Mouse (Mus musculus) liver, adult 2 months (tissue): ENCODE data around the gene Zbtb32. TPM values are rescaled to one million over a fixed set of nuclear protein-coding genes. Genes with fewer than 3 reads are reported as not detected.
A peak's percentile ranks its signal among the peaks of the same experiment; 100 is the strongest.

ENCODE experiments used
- DNase-seq: peaks from one replicate; pipeline ENCODE4 v3.0.0-alpha.2; 2011; ENCODE audit warnings: low read depth, low spot score; ENCODE audit errors: extremely low read depth
- H3K27ac ChIP-seq: fragments of 200-500 bp; replicated peaks from 2 replicates; pipeline ENCODE4 v1.5.1; 2012; ENCODE audit warnings: low read depth, mild to moderate bottlenecking, control low read depth, inconsistent platforms, low read length; ENCODE audit not compliant: insufficient read depth
- H3K27me3 ChIP-seq: fragments of 200-500 bp; 2 replicates; pipeline ENCODE4 v1.6.1; 2012; ENCODE audit warnings: mild to moderate bottlenecking, moderate library complexity, low read length, inconsistent platforms; ENCODE audit not compliant: control insufficient read depth, insufficient read depth
- H3K36me3 ChIP-seq: fragments of 200-500 bp; 2 replicates; pipeline ENCODE4 v1.6.1; 2012; ENCODE audit warnings: low read length, inconsistent platforms; ENCODE audit not compliant: control insufficient read depth, insufficient read depth
- H3K4me1 ChIP-seq: fragments of 200-500 bp; 2 replicates; pipeline ENCODE4 v1.6.1; 2011; ENCODE audit warnings: low read length; ENCODE audit not compliant: control insufficient read depth, insufficient read depth
- H3K4me3 ChIP-seq: fragments of 200-500 bp; 2 replicates; pipeline ENCODE4 v1.5.1; 2011; ENCODE audit warnings: low read depth, mild to moderate bottlenecking, control low read depth, low read length, moderate library complexity; ENCODE audit not compliant: insufficient read depth
- H3K79me2 ChIP-seq: fragments of 200-500 bp; 2 replicates; pipeline ENCODE4 v1.6.1; 2012; ENCODE audit warnings: inconsistent platforms, mild to moderate bottlenecking, low read length, moderate library complexity; ENCODE audit not compliant: control insufficient read depth, insufficient read depth
- H3K9ac ChIP-seq: fragments of 200-500 bp; 2 replicates; pipeline ENCODE4 v1.6.1; 2012; ENCODE audit warnings: low read depth, mild to moderate bottlenecking, control low read depth, inconsistent platforms, low read length
- CTCF ChIP-seq: fragments of 200-500 bp; IDR thresholded peaks from 2 replicates; pipeline ENCODE4 v1.5.1; 2011; ENCODE audit warnings: low read depth, low read length, control low read depth
- POLR2A ChIP-seq: fragments of 200-500 bp; IDR thresholded peaks from 2 replicates; pipeline ENCODE4 v1.6.1; 2011; ENCODE audit warnings: low read length, control low read depth; ENCODE audit not compliant: insufficient read depth; ENCODE audit errors: extremely low read depth
- WGBS: fragments of 180-500 bp; shearing (Covaris S2); methylation state at CpG from one replicate; pipeline ENCODE4 v1.1.7; 2018; 5-methylcytosine and 5-hydroxymethylcytosine counted together
- polyA plus RNA-seq: library from polyadenylated mRNA; depleted of rRNA; stranded (reverse); fragments of >200 nt; gene quantifications from 2 replicates; pipeline ENCODE4 v1.2.3, GENCODE M21; 2012
- total RNA-seq: library from RNA; depleted of rRNA; stranded (reverse); fragments of >200 nt; gene quantifications from 2 replicates; pipeline ENCODE4 v1.2.3, GENCODE M21; 2014

Gene Zbtb32
- total and polyA plus RNA-seq, 2 experiments: 0.18 to 0.61 TPM

DNA sequence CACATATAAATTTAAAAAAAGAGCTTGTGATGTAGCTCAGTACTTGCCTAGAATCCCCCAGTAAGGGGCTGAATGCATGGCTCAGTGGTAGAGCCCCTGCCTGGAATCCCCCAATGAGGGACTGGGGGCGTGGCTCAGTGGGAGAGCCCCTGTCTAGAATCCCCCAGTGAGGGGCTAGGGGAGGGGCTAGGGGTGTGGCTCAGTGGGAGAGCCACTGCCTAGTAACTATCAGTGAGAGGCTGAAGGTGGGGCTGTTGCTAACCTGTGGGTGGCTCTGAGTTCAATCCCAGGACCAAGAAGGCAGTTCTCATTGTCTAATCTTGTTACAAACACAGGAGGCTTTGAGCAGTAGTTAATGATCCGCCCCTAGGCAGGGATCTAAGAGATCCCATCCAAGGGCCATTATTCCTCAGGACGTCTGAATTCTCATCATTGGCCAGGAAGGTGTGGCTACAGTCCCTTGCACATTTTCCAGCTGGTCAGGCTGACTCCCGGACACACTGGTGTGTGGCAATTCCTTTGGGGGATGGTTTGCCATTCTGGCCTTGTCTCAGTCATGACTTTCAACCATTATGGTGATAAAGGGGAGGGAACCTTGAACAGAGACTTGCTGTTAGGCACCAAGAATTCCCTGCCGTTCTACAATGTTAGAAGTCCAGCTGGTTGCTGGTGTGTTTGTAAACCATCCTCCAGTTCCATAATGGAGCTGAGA is 16.5 kb upstream of the Zbtb32 start:
- Histone ChIP-seq H3K9ac (no peak overlapping the region), H3K4me3 (no peak overlapping the region), H3K27me3 (no peaks in the 10 kb centered on the region), H3K36me3 (peaks cover 19% of the 10 kb centered on the region), H3K27ac (no peak overlapping the region), H3K4me1 (no peaks in the 10 kb centered on the region), H3K79me2 (no peaks in the 10 kb centered on the region)
- no peak for TF ChIP-seq POLR2A
- no peak for TF ChIP-seq CTCF
- 54% methylated on average over 5 of the region's 5 CpGs for WGBS
- peak; percentile 30 for DNase-seq

DNA sequence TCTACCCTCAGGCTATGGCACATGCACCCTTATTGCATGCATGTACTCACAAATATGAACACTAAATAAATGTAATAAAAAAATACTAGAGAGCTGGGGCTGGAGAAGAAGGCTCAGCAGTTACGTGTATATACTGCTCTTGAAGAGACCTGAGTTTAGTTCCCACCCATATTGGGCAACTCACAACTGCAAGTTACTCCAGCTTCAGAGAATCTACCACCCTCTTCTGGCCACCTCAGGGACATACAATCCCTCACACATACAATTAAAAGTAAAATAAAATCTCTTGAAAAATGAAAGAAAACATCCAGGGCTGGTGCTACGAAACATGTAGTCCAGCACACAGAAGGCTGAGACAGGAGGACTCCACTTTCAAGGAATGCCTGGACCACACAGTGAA is 15.7 kb upstream of the Zbtb32 start:
- Histone ChIP-seq H3K27ac (no peak overlapping the region), H3K36me3 (peaks cover 17% of the 10 kb centered on the region), H3K79me2 (no peaks in the 10 kb centered on the region), H3K27me3 (no peaks in the 10 kb centered on the region), H3K4me1 (no peaks in the 10 kb centered on the region), H3K4me3 (no peak overlapping the region), H3K9ac (no peak overlapping the region)
- DNase-seq: peak; percentile 41
- 55% methylated on average over 2 of the region's 2 CpGs for WGBS
- TF ChIP-seq CTCF: 0 out of 2 replicates have a peak, but pooled peaks have one; percentile 10
- TF ChIP-seq POLR2A: no peak

DNA sequence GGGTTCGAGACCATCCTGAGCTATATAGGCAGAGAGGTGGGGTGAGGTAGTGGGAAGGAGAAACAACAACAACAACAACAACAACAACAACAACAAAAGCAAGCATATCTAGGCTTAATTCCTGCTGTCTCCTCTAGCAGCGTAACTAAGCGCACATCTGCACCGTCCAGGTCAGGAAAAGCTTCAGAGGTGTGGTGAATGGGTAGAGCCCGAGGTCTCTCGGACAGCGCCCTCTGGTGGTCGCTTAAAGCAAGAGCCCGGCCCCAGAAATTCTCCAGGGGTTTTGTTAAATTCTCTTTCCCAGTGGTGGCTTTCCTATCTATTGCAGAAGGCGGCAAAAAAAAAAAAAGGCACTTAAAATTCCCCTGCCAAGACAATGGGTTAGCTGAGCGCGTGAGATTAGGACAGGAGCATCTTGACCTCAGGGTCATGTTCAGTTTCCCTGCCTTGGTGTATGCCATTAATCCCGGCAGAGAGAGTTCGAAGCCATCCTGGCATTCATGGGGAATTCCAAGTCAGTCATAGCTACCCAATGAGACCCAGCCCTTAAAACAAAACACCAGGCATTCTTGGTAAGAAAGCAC is 14.9 kb upstream of the Zbtb32 start:
- H3K36me3 ChIP-seq: peaks cover 14% of the 10 kb centered on the region
- peak; percentile 38 for DNase-seq
- TF ChIP-seq POLR2A (no peak), CTCF (peak; percentile 79)
- no peak overlapping the region for H3K27ac ChIP-seq
- no peaks in the 10 kb centered on the region for H3K27me3 ChIP-seq
- no peak overlapping the region for H3K9ac ChIP-seq
- 19% methylated on average over 14 of the region's 14 CpGs for WGBS
- no peaks in the 10 kb centered on the region for H3K79me2 ChIP-seq
- no peaks in the 10 kb centered on the region for H3K4me1 ChIP-seq
- no peak overlapping the region for H3K4me3 ChIP-seq

DNA sequence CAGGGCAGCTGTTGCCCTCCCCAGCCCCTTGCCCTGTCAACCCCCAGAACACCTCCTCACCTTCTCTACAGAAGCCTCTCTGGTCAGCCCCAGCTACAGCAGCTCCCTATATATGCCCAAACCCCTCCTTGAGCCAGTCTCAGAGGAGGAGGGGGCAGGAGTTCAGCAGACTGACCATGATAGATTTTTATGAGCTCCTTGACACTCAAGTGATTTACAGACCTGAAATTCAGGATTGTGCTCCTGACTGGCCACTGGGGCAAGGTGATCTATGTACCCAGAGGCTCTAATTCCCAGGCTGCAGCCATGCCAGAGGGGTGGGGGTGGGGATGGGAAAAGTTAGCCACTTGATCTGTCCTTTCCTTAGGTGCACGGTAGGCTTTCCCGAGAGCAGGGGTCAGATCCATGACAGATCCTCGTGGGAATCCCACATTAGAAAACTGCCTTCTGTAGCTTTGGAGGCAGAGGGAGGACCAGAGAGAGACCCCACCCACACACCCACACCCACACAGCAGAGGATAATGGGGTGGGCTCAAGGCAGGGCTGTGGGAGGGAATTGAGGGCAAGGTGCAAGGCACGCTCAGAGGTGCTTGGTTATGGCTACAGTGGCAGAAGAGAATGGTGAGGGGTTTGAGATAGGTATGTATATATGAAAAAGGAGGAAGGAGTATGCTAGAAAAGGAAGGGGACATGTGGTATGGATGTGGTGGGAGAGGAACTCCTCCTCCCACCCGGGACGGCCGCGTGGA is 14.1 kb upstream of the Zbtb32 start, which contains the start of gene Upk1a:
Gene Upk1a, minus strand, starts transcription at position 194 of the 749 bp plus-strand sequence.
- H3K79me2 ChIP-seq: no peaks in the 10 kb centered on the region
- no peaks in the 10 kb centered on the region for H3K4me1 ChIP-seq
- H3K4me3 ChIP-seq: no peak within 1 kb of the TSS
- H3K27ac ChIP-seq: no peak within 1 kb of the TSS
- DNase-seq: no peak
- H3K36me3 ChIP-seq: peaks cover 9% of the 10 kb centered on the region
- H3K27me3 ChIP-seq: no peaks in the 10 kb centered on the region
- no peak for TF ChIP-seq CTCF
- no peak for TF ChIP-seq POLR2A
- H3K9ac ChIP-seq: no peak within 1 kb of the TSS
- WGBS: 78% methylated on average over 8 of the region's 8 CpGs

DNA sequence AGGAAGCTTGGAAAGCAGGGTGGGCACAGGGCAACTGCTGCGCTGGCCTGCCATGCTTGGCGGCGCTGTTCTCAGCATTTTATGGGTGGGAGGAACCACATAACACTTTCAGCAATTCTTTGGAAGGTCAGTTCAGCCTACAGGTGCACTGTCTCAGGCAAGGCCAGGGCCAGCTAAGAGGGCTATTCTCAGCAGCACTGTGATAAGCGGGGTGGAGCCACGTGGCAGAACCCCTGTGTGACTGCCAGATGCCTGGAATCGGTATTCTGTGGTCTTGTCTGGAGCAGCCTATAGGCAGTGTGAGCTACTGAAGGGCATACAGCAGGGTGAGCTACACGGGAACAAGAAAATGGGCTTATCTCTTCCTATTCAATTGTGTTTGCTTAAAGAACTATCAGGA is 11.3 kb upstream of the Zbtb32 start:
- Histone ChIP-seq H3K9ac (no peak overlapping the region), H3K27ac (no peak overlapping the region), H3K36me3 (no peaks in the 10 kb centered on the region), H3K27me3 (no peaks in the 10 kb centered on the region), H3K4me1 (no peaks in the 10 kb centered on the region), H3K79me2 (no peaks in the 10 kb centered on the region), H3K4me3 (no peak overlapping the region)
- WGBS: 75% methylated on average over 7 of the region's 7 CpGs
- no peak for DNase-seq
- TF ChIP-seq POLR2A (no peak), CTCF (no peak)

DNA sequence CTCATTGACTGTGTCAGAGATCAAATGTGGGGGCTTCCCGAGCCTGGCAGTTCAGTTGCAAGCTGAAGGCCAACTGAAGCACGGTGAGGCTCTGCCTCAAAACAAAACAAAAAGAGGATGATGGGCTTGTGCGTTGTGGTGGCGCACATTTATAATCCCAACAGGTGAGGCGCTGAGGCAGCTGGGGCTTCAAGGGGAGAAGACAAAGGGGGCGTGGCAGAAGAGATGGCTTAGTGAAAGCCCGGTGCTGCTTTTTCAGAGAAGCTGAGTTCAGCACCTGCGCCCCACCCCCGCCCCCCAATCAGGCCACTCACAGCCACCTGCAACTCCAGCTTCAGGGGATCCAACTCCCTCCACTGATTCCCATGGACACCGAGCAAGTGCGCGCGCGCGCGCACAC is 9.8 kb upstream of the Zbtb32 start:
- DNase-seq: no peak
- WGBS: 66% methylated on average over 16 of the region's 16 CpGs
- no peaks in the 10 kb centered on the region for H3K4me1 ChIP-seq
- H3K4me3 ChIP-seq: no peak overlapping the region
- no peak overlapping the region for H3K27ac ChIP-seq
- no peaks in the 10 kb centered on the region for H3K36me3 ChIP-seq
- no peaks in the 10 kb centered on the region for H3K27me3 ChIP-seq
- TF ChIP-seq CTCF (no peak), POLR2A (no peak)
- H3K9ac ChIP-seq: no peak overlapping the region
- no peaks in the 10 kb centered on the region for H3K79me2 ChIP-seq
